Mouse (Mus musculus): Measurements from ENCODE around the gene Ankrd11.

DNA sequence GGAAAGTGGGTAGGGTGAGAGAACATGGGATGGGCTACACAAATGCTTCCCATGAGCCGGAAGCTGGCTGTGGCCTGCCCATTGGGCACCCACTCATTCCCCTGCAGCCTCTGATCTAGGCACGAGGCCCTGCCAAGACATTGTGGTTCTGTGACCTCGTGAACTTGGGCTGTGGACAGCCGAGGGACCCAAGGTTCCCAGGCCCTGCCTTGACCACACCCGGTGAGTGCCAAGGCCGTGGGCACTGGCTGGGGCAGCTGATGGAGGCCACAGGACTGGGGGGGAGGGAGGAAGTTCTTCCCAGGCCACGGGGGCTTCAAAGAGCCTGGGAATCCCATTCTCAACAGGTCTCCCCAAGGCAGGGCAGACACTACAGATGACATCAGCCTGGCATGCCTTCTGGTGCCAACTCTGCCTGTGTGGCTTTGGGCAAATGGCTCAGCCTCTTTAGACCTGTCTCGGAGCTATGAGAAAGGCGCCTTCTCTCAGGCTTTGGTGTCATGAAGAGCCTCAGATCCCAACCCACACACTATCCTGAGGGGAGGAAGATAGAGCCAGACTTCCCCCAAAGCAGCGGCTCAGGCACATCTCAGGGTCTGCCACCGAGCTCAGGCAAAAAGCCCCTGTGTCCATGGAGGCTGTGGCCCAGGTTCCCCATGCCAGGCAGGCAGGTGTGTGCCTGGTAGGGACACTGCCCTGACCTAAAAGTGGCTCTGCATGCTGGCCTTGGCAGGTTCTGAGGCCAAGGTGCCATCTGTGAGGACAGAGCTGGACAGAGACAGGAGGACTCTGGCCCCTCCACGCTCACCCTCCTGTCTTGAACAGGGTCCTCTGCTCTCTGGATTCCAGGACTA is 190.2 kb downstream of the Ankrd11 start:
- TF ChIP-seq CTCF (IDR thresholded peaks at IDR 0.05; ENCODE audit: low read depth), result no peak
- no peak for TF ChIP-seq EP300 (IDR thresholded peaks at IDR 0.05; ENCODE audit: low read depth)

Measured in heart, postnatal 0 days (tissue).